Mouse (Mus musculus) urinary bladder, adult 18-20 months (tissue): ENCODE data around the gene Tars.

Experiments used
- DNase-seq, 2 experiments: peaks; one replicate each; pipeline ENCODE4 v3.0.0; 2022; ENCODE audit warnings: low spot score in 2 of 2, mixed read lengths in 2 of 2

The Tars gene

GRCm38 (mm10) chr15:11399356-11400067, at the start of gene Tars:
TSS of gene Tars (minus strand) at chr15:11399665.
- peak; percentile 96 for DNase-seq

GRCm38 (mm10) chr15:11437361-11437760, 37.9 kb upstream of the Tars start:
- DNase-seq: peak in 1 of 2 experiments; percentile 1

- no peak for DNase-seq
These were observed 37.3 kb upstream of the Tars start for GRCm38 (mm10) chr15:11436709-11437280.

- no peak for DNase-seq
These were observed 27.4 kb upstream of the Tars start for GRCm38 (mm10) chr15:11426899-11427298.

GRCm38 (mm10) chr15:11413484-11413883, 14.0 kb upstream of the Tars start:
- DNase-seq: no peak

GRCm38 (mm10) chr15:11412542-11412941, 13.1 kb upstream of the Tars start:
- DNase-seq: no peak

GRCm38 (mm10) chr15:11411846-11412245, 12.4 kb upstream of the Tars start:
- no peak for DNase-seq

- no peak for DNase-seq
These were observed 8.8 kb upstream of the Tars start for GRCm38 (mm10) chr15:11408155-11408826.

- DNase-seq: peak in 1 of 2 experiments; percentile 11
These were observed 7.9 kb upstream of the Tars start for GRCm38 (mm10) chr15:11407381-11407780.

GRCm38 (mm10) chr15:11406769-11407168, 7.3 kb upstream of the Tars start:
- DNase-seq: no peak

GRCm38 (mm10) chr15:11398676-11399350, 652 bp downstream of the Tars start:
- DNase-seq: no peak

GRCm38 (mm10) chr15:11396421-11396820, 3.0 kb downstream of the Tars start:
- DNase-seq: no peak

GRCm38 (mm10) chr15:11392903-11393302, 6.6 kb downstream of the Tars start:
- no peak for DNase-seq

- no peak for DNase-seq
These were observed 15.7 kb downstream of the Tars start for GRCm38 (mm10) chr15:11383796-11384195.

- no peak for DNase-seq
These were observed 16.9 kb downstream of the Tars start for GRCm38 (mm10) chr15:11382585-11382984.

- DNase-seq: no peak
These were observed 18.8 kb downstream of the Tars start for GRCm38 (mm10) chr15:11380616-11381015.

GRCm38 (mm10) chr15:11380087-11380530, 19.4 kb downstream of the Tars start:
- no peak for DNase-seq

GRCm38 (mm10) chr15:11379431-11380086, 19.9 kb downstream of the Tars start:
- DNase-seq: no peak

- DNase-seq: no peak
These were observed 28.9 kb downstream of the Tars start for GRCm38 (mm10) chr15:11370477-11371085.

GRCm38 (mm10) chr15:11369572-11369971, 29.9 kb downstream of the Tars start:
- no peak for DNase-seq

GRCm38 (mm10) chr15:11364795-11365194, 34.7 kb downstream of the Tars start:
- DNase-seq: no peak
